Mouse (Mus musculus): ENCODE data around the gene Slc1a3.

DNA sequence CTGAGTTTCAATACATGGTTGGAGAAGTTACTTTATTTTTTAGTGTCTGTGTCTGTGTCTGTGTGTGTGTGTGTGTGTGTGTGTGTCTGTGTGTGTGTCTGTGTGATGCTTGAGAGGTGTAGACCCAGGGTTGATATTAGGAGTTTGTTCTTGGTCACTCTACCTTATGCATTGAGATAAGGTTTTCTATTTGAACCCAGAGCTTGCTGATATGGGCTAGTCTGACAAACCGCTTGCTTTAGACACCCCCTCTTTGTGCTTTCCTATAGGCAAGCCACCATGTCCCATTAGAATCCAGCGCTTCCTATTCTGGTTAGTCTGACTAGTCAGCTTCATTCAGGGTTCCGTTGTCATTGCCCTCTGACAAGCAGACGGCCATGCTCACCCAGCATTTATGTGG is 39.2 kb upstream of the Slc1a3 start:
- TF ChIP-seq CTCF (IDR thresholded peaks at IDR 0.05; ENCODE audit: control insufficient read depth, insufficient read depth, low read length) (no peak), POLR2A (IDR thresholded peaks at IDR 0.05; ENCODE audit: borderline replicate concordance, control insufficient read depth, low read depth, low read length) (no peak)

Measured in bone marrow, adult 2 months (tissue).